Mouse (Mus musculus) ES-E14 (cell line): ENCODE results near the gene Fam185a. TPM values are rescaled to one million over a fixed set of nuclear protein-coding genes. Genes with fewer than 3 reads are reported as not detected.

Experiments
- DNase-seq: peaks from one replicate; pipeline ENCODE4 v3.0.0-alpha.2; 2013; ENCODE audit warnings: low read depth, low spot score
- H3K27ac ChIP-seq: 2 replicates; pipeline ENCODE4 v1.5.1; 2012; ENCODE audit warnings: low read depth, mild to moderate bottlenecking, low read length, moderate library complexity, mixed read lengths; ENCODE audit not compliant: poor library complexity, insufficient read depth, severe bottlenecking
- H3K36me3 ChIP-seq: 2 replicates; pipeline ENCODE4 v1.6.1; 2012; ENCODE audit warnings: mild to moderate bottlenecking, low read length, moderate library complexity, mixed read lengths; ENCODE audit not compliant: control insufficient read depth, poor library complexity, insufficient read depth, severe bottlenecking
- H3K4me1 ChIP-seq, 2 experiments: fragments of 150-350 bp in 1 of 2; sonication (generic) in 1 of 2; 2 replicates each; pipeline ENCODE4 v1.6.1; 2012; ENCODE audit warnings: low read length in 2 of 2, mild to moderate bottlenecking in 1 of 2, mixed read lengths in 1 of 2; ENCODE audit not compliant: control insufficient read depth in 2 of 2, insufficient read depth in 2 of 2, poor library complexity in 1 of 2
- H3K4me3 ChIP-seq, 2 experiments: fragments of 150-350 bp in 1 of 2; sonication (generic) in 1 of 2; 2 replicates each; pipeline ENCODE4 v1.5.1; 2012; ENCODE audit warnings: low read length in 2 of 2, low read depth in 1 of 2, mild to moderate bottlenecking in 1 of 2, mixed read lengths in 1 of 2; ENCODE audit not compliant: insufficient read depth in 1 of 2, poor library complexity in 1 of 2, severe bottlenecking in 1 of 2
- H3K9ac ChIP-seq: 2 replicates; pipeline ENCODE4 v1.6.1; 2012; ENCODE audit warnings: low read depth, mild to moderate bottlenecking, low read length, mixed read lengths; ENCODE audit not compliant: poor library complexity, insufficient read depth, severe bottlenecking
- H3K9me3 ChIP-seq: fragments of 150-350 bp; sonication (generic); 2 replicates; pipeline ENCODE4 v1.6.1; 2012; ENCODE audit warnings: low read depth, mild to moderate bottlenecking, low read length; ENCODE audit not compliant: control insufficient read depth, insufficient read depth
- CHD2 ChIP-seq: IDR thresholded peaks from 2 replicates; pipeline ENCODE4 v1.6.1; 2014; ENCODE audit warnings: mild to moderate bottlenecking, low read depth, low read length, inconsistent platforms
- HCFC1 ChIP-seq: IDR thresholded peaks from 2 replicates; pipeline ENCODE4 v1.6.1; 2012; ENCODE audit warnings: low read length, inconsistent platforms, borderline replicate concordance; ENCODE audit not compliant: insufficient read depth
- MAFK ChIP-seq: IDR thresholded peaks from 2 replicates; pipeline ENCODE4 v1.6.1; 2014; ENCODE audit warnings: mild to moderate bottlenecking, low read depth, low read length, inconsistent platforms; ENCODE audit not compliant: insufficient read depth
- ZC3H11A ChIP-seq: IDR thresholded peaks from 2 replicates; pipeline ENCODE4 v1.6.1; 2012; ENCODE audit warnings: low read depth, mild to moderate bottlenecking, inconsistent platforms, low read length, borderline replicate concordance
- ZNF384 ChIP-seq: IDR thresholded peaks from 2 replicates; pipeline ENCODE4 v1.6.1; 2012; ENCODE audit warnings: low read depth, low read length, inconsistent platforms
- in situ Hi-C, 2 experiments: fragments of 600-800 bp; cut with MboI; formaldehyde crosslinking; loops; one replicate each; pipeline ENCODE4 v1.15.1; 2025; ENCODE audit warnings: low sequenced_read_pairs in 2 of 2, inconsistent platforms in 1 of 2; ENCODE audit not compliant: unreplicated experiment in 2 of 2
- total RNA-seq: library from RNA; depleted of rRNA; stranded (reverse); fragments of 300-350 nt; gene quantifications from 2 replicates; pipeline ENCODE4 v1.2.3, GENCODE M21; 2012

The Fam185a gene
- total RNA-seq, 1 experiment, result 14.1 TPM

DNA sequence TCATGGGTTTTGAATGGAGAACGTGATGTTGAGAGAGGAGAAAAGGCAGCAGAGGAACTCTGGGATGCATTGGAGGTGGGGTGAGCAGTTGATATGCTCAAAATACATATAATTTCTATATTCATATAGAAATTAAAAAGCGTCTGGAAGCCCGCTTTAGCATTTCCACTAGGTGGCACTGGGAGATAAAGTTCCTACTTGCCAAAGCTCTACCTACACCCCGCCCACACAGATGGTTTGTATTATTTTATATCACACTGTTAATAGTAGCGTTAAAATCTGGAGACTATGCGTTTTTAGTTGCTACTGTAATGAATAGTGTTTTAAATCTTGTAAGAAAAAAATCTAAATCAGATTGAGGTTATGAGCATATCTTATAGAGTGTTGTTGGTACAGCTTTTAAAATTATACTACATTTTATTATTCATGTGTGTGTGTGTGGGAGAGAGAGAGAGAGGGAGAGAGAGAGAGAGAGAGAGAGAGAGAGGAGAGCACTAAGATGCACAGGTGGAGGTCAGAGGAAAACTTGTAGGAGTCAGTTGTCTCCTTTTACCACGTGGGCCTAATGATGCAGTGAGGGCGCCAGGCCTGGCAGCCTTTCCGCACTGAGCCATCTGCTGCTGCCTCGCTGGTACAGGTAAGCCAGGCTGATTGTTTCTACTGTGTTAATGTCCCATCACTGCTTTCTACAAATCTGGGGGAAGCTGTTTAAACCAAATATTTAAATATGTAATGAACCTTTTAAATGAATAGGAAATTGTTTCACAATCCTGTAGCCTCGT, 9.6 kb downstream of the Fam185a start:
- Histone ChIP-seq H3K27ac (no peak overlapping the region), H3K9me3 (no peaks in the 10 kb centered on the region), H3K4me3 (no peak overlapping the region), H3K4me1 (no peaks in the 10 kb centered on the region), H3K36me3 (peaks cover 3% of the 10 kb centered on the region), H3K9ac (no peak overlapping the region)
- TF ChIP-seq MAFK (no peak), HCFC1 (no peak), ZC3H11A (no peak), CHD2 (no peak), ZNF384 (no peak)
- in situ Hi-C loops, result no loop called here
- DNase-seq, result no peak

DNA sequence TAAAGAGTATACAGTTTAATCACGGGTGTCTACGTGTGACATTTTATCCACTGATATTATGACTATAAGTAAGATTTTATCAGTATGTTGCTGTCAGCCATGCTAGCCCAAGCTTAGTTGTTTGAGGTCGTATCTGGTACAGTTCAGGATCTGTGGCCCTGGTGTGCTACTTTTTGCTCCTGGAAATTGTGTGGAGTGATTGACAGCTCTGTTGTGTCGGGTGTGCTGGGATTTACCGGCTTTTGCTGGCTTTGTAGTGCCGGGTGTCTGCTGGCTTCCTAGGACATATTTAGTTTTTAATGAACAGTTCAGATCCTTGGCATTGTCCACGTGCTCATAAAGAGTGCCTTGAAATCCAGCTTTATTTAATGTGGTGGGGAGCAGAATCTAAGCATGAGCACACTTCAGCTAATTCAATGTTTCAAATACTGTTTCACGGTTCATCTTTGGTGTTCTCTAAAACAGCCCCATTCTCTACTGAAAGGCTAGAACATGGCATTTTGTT, 11.8 kb downstream of the Fam185a start:
- Histone ChIP-seq H3K9ac (no peak overlapping the region), H3K4me3 (no peak overlapping the region), H3K4me1 (no peaks in the 10 kb centered on the region), H3K27ac (no peak overlapping the region), H3K36me3 (peaks cover 6% of the 10 kb centered on the region), H3K9me3 (no peaks in the 10 kb centered on the region)
- no peak for TF ChIP-seq ZC3H11A
- no peak for TF ChIP-seq HCFC1
- no peak for TF ChIP-seq CHD2
- no peak for TF ChIP-seq MAFK
- TF ChIP-seq ZNF384, result no peak
- in situ Hi-C loops, result no loop called here
- DNase-seq, result no peak

DNA sequence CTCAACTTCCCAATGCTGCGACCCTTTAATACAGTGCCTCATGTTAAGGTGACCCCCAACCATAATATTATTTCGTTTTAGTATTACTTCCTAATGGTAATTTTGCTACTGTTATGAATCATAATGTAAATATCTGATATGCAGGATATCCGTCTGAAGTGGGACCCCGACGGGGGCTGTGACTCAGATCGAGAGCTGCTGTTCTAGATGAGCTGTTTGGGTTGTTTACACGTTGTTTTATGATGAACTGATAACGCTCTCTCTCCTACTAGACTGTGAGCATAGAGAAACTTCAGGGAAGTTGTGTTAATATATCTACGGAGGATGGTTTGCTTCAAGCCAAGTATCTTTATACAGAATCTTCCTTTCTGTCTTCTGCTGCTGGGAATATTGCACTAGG, 13.7 kb downstream of the Fam185a start:
- in situ Hi-C loops, result no loop called here
- Histone ChIP-seq H3K27ac (no peak overlapping the region), H3K36me3 (peaks cover 17% of the 10 kb centered on the region), H3K9me3 (no peaks in the 10 kb centered on the region), H3K9ac (no peak overlapping the region), H3K4me3 (no peak overlapping the region), H3K4me1 (no peaks in the 10 kb centered on the region)
- DNase-seq, result no peak
- no peak for TF ChIP-seq ZC3H11A
- no peak for TF ChIP-seq HCFC1
- TF ChIP-seq ZNF384, result no peak
- no peak for TF ChIP-seq MAFK
- TF ChIP-seq CHD2, result no peak

DNA sequence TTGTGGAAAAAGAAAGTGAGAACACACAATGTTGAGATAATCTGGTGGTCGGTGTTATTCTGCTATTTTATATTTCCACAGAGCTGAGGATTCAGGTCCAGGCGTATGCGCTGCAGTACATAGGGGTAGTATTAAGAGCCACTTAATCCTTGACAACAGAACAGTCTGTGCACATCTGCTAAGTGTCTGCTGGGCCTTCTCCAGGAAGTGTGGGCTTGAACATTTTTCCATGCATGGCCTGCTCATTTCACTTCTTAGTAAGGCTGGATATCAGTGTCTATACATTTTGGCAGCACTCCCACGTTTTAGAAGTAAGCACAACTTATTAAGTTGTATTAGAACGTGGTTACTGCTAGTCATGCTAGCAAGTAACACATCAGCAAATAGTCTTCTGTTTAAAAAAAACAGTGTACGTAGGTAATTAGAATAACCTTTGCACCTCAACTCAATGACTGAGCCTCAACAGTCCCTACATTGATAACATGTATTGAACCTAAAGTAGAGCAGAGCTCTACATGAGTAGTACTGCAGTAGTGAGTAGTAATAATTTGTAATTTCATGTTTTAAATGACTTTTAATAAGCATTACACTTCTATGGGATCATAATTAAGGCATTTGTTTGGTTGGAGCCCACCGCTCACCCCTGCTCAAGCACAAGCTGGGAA, 14.8 kb downstream of the Fam185a start:
- no peaks in the 10 kb centered on the region for H3K9me3 ChIP-seq
- TF ChIP-seq CHD2, result no peak
- no peak overlapping the region for H3K9ac ChIP-seq
- in situ Hi-C loops, result no loop called here
- no peak for DNase-seq
- no peak overlapping the region for H3K4me3 ChIP-seq
- no peak overlapping the region for H3K27ac ChIP-seq
- H3K4me1 ChIP-seq, result no peaks in the 10 kb centered on the region
- peaks cover 17% of the 10 kb centered on the region for H3K36me3 ChIP-seq
